Mouse (Mus musculus) C2C12 (cell line): Measurements from ENCODE around the gene Kank1.

Source experiments
- CTCF ChIP-seq: IDR thresholded peaks from one replicate; pipeline ENCODE4 v1.5.1; 2011; ENCODE audit not compliant: control insufficient read depth, insufficient read depth, insufficient read length
- FOSL1 ChIP-seq: IDR thresholded peaks from one replicate; pipeline ENCODE4 v1.8.0; 2011; ENCODE audit warnings: mild to moderate bottlenecking, low read length; ENCODE audit not compliant: poor library complexity, insufficient read depth, severe bottlenecking
- MAX ChIP-seq: IDR thresholded peaks from one replicate; pipeline ENCODE4 v1.6.1; 2011; ENCODE audit warnings: mild to moderate bottlenecking, control low read depth
- MYOD1 ChIP-seq: IDR thresholded peaks from one replicate; pipeline ENCODE4 v1.6.1; 2011; ENCODE audit warnings: low read depth; ENCODE audit not compliant: control insufficient read depth, insufficient read length
- USF1 ChIP-seq: IDR thresholded peaks from one replicate; pipeline ENCODE4 v1.6.1; 2011; ENCODE audit warnings: low read depth, mild to moderate bottlenecking, control low read depth, moderate library complexity

GRCm38 (mm10) chr19:25422096-25422495 is 185.3 kb downstream of the Kank1 start:
- TF ChIP-seq MAX (no peak), CTCF (no peak), MYOD1 (no peak), FOSL1 (no peak), USF1 (no peak)
